Mouse (Mus musculus): ENCODE results near the gene Ostm1. TPM values are rescaled to one million over a fixed set of nuclear protein-coding genes. Genes with fewer than 3 reads are reported as not detected.
A peak's percentile ranks its signal among the peaks of the same experiment; 100 is the strongest.

Gene Ostm1
- polyA plus RNA-seq, 1 experiment from 2014 or later: 41.8 TPM

DNA sequence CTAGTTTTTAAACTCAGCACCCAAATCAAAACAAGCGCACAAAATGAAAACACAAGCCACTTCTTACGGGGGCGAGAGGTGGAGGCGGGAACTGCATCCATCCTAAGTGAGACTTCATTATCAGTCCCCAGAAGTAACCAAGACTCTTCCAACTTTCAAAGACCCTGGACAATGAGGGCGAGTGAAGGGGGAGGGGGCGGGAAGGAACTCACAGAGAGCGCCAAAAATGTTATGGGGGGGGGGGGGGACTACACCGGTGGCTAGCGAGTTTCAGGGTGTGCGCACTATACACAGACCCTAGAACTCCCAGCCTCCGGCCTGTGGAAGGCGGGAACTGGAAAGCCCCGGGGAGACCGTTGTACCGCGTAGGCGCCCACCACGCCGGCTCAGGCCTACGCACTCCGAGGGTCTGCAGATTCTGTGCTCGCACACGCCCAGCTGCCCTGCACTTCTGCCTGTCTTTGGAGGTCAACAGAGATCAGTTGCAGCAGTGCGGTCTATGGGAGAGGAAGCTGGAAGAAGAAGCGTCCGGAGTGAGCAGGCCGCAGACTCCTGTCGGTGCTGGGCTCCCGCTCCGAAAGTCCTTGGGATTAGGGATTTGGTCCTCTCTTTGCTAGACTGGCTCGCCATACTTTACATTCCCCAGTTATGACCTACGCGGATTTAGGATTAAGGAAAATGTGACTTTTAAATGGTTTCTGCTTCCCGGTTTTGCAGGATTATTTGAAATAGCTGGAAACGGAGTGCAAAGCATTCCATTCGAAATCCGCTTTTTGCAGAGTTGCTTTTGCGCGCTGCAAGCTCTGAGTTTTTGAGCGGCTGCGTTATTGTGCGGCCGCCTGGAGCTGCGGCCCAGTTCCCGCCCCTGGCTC is 1.7 kb upstream of the Ostm1 start:
- Histone ChIP-seq H3K9ac (no peak overlapping the region), H3K9me3 (ENCODE audit: control insufficient read depth, low read length) (peaks cover 5% of the 10 kb centered on the region; the same call in 1 of the 2 replicates), H3K4me3 (replicated peaks; ENCODE audit: low read length) (no peak overlapping the region; the same call in 1 of the 2 replicates), H3K36me3 (replicated peaks; ENCODE audit: control insufficient read depth, insufficient read depth) (no peaks in the 10 kb centered on the region), H3K27ac (no peak overlapping the region), H3K27me3 (ENCODE audit: control insufficient read depth, insufficient read depth, low read length) (peaks cover 99% of the 10 kb centered on the region), H3K4me1 (replicated peaks; ENCODE audit: control insufficient read depth, insufficient read depth, low read length) (peaks cover 17% of the 10 kb centered on the region), H3K4me2 (replicated peaks) (no peak overlapping the region)
- under 1% methylated on average over 43 of the region's 45 CpGs for WGBS
- ATAC-seq (ENCODE audit: low FRiP score): no peak
- DNase-seq (ENCODE audit: low spot score): peak; percentile 64

DNA sequence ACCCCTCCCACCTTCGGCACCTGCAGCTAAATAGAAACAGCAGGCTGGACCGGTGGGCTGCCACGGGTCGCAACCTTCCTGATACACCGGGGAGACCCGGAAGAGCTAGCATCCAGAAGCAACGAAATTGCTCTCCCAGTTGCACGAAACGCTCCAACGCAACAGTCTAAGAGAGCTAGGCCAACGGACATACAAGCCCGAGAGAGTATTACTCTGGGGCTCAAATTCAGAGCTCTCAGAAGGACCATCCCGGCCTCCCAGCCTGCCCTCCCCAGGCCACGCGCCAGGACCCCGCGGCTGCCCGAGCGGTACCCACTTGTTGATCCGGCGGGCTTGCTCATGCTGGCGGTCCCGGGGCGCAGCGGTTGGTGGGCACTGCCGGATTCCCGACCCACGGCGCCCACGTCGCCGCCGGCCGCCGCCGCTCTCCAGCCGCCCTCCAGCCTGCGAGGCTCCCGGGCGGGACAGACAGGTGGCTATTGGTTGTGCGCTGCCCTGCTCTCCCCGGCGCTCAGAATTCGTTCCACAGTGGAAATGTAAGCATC is 984 bp upstream of the Ostm1 start:
- peaks cover 17% of the 10 kb centered on the region for H3K4me1 ChIP-seq (replicated peaks; ENCODE audit: control insufficient read depth, insufficient read depth, low read length)
- under 1% methylated on average over 44 of the region's 44 CpGs for WGBS
- peak overlapping the region; percentile 35 for H3K4me2 ChIP-seq (replicated peaks)
- H3K4me3 ChIP-seq (replicated peaks; ENCODE audit: low read length): no peak overlapping the region; the same call in 1 of the 2 replicates
- DNase-seq (ENCODE audit: low spot score) (no peak), ATAC-seq (ENCODE audit: low FRiP score) (no peak)
- no peak overlapping the region for H3K27ac ChIP-seq
- no peak overlapping the region for H3K9ac ChIP-seq
- H3K9me3 ChIP-seq (ENCODE audit: control insufficient read depth, low read length): peaks cover 5% of the 10 kb centered on the region; the same call in 1 of the 2 replicates
- no peaks in the 10 kb centered on the region for H3K36me3 ChIP-seq (replicated peaks; ENCODE audit: control insufficient read depth, insufficient read depth)
- H3K27me3 ChIP-seq (ENCODE audit: control insufficient read depth, insufficient read depth, low read length): peaks cover 98% of the 10 kb centered on the region

DNA sequence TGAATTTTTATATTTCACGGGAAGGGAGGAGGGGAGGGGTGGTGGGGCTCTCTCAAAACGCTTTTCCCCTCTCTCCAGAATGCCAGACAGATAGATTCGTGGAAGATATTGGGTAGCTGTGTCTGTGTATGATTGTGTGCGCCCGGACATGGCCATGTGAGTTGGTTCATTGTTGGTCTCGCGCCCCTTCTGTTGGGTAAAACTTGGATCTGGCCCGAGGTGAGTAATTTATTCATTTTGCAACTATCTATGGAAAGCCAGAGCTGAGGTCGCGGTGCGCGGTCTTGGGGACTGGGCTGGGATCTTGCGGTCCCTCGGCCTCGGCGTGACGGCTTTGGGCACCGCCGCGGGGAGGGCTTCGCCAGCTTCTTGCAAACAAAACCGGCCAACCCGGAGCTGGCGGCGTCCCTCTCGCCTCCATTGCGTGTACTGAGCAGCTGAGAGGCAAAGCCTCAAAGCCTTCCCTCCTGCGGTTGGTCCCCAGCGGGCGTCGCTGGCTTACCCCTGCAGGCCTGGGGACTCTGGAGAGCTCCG is 347 bp downstream of the Ostm1 start:
- Histone ChIP-seq H3K4me3 (replicated peaks; ENCODE audit: low read length) (peak overlapping the region; percentile 14), H3K4me2 (replicated peaks) (peak overlapping the region; percentile 35), H3K36me3 (replicated peaks; ENCODE audit: control insufficient read depth, insufficient read depth) (no peaks in the 10 kb centered on the region), H3K27ac (no peak overlapping the region), H3K9me3 (ENCODE audit: control insufficient read depth, low read length) (peaks cover 5% of the 10 kb centered on the region; the same call in 1 of the 2 replicates), H3K27me3 (ENCODE audit: control insufficient read depth, insufficient read depth, low read length) (peaks cover 98% of the 10 kb centered on the region), H3K4me1 (replicated peaks; ENCODE audit: control insufficient read depth, insufficient read depth, low read length) (peaks cover 17% of the 10 kb centered on the region), H3K9ac (no peak overlapping the region)
- WGBS: 2% methylated on average over 31 of the region's 32 CpGs
- DNase-seq (ENCODE audit: low spot score): no peak
- no peak for ATAC-seq (ENCODE audit: low FRiP score)

DNA sequence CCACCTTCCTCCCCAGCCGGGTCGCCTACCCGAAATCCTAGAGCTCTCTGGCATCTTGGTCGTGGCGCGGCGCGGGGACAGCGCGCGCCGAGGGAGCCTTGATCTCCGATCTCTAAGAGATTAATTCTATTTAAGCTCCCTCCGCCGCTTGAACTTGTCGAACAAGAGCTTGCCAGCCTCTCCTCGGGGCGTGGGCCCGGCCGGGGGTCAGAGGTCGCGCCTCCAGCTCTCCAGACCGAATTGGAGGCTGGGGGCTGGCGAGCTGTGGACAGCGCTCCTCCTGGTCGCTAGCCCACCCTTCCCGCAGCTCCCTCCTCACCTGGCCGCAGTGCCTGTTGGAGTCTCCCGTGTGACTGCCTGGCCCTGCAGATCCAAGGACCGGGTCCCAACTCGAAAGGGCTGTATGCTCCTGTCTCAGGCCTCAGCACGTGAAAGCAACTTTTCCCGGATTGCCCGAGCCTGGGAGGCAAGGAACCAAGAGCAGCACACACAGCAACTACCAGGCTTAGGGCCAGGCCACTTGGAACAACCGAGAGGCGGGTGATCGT is 888 bp downstream of the Ostm1 start:
- Histone ChIP-seq H3K4me2 (replicated peaks) (peak overlapping the region; percentile 35), H3K36me3 (replicated peaks; ENCODE audit: control insufficient read depth, insufficient read depth) (no peaks in the 10 kb centered on the region), H3K27ac (no peak overlapping the region), H3K9ac (no peak overlapping the region), H3K4me3 (replicated peaks; ENCODE audit: low read length) (peak overlapping the region; percentile 14), H3K27me3 (ENCODE audit: control insufficient read depth, insufficient read depth, low read length) (peaks cover 98% of the 10 kb centered on the region), H3K9me3 (ENCODE audit: control insufficient read depth, low read length) (peaks cover 5% of the 10 kb centered on the region; the same call in 1 of the 2 replicates), H3K4me1 (replicated peaks; ENCODE audit: control insufficient read depth, insufficient read depth, low read length) (peaks cover 14% of the 10 kb centered on the region)
- no peak for DNase-seq (ENCODE audit: low spot score)
- ATAC-seq (ENCODE audit: low FRiP score): no peak
- WGBS: 1% methylated on average over 37 of the region's 37 CpGs

DNA sequence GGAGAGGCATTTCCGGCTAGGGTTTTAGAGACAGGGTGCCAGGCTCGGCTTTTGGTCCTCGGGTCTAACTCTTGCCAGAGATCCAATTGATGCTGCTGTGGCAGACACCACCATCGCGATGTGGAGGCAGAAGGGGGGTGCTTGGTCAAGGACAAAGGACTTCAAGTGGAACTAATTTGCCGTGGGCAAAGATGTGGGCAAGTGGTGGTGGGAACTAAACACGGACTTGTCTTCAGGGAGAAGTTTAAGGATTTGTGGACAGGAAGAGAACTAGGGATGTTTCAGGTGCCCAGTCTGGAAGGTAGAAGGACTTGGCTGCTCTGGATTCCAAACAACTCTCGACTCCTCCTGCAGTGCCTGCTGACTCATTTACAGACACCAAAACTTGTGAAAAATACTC is 1.5 kb downstream of the Ostm1 start:
- no peak overlapping the region for H3K4me3 ChIP-seq (replicated peaks; ENCODE audit: low read length)
- H3K27ac ChIP-seq: no peak overlapping the region
- no peak overlapping the region for H3K9ac ChIP-seq
- no peak overlapping the region for H3K4me2 ChIP-seq (replicated peaks)
- no peaks in the 10 kb centered on the region for H3K36me3 ChIP-seq (replicated peaks; ENCODE audit: control insufficient read depth, insufficient read depth)
- ATAC-seq (ENCODE audit: low FRiP score): no peak
- peaks cover 5% of the 10 kb centered on the region; the same call in 1 of the 2 replicates for H3K9me3 ChIP-seq (ENCODE audit: control insufficient read depth, low read length)
- H3K27me3 ChIP-seq (ENCODE audit: control insufficient read depth, insufficient read depth, low read length): peaks cover 98% of the 10 kb centered on the region
- 2% methylated on average over 8 of the region's 8 CpGs for WGBS
- peaks cover 10% of the 10 kb centered on the region; the same call in 1 of the 2 replicates for H3K4me1 ChIP-seq (replicated peaks; ENCODE audit: control insufficient read depth, insufficient read depth, low read length)
- DNase-seq (ENCODE audit: low spot score): no peak

- Histone ChIP-seq H3K9me3 (ENCODE audit: control insufficient read depth, low read length) (peaks cover 5% of the 10 kb centered on the region; the same call in 1 of the 2 replicates), H3K27ac (no peak overlapping the region), H3K4me1 (replicated peaks; ENCODE audit: control insufficient read depth, insufficient read depth, low read length) (peaks cover 10% of the 10 kb centered on the region; the same call in 1 of the 2 replicates), H3K27me3 (ENCODE audit: control insufficient read depth, insufficient read depth, low read length) (peaks cover 98% of the 10 kb centered on the region), H3K9ac (no peak overlapping the region), H3K4me2 (replicated peaks) (no peak overlapping the region), H3K36me3 (replicated peaks; ENCODE audit: control insufficient read depth, insufficient read depth) (no peaks in the 10 kb centered on the region), H3K4me3 (replicated peaks; ENCODE audit: low read length) (no peak overlapping the region)
- DNase-seq (ENCODE audit: low spot score): no peak
- no peak for ATAC-seq (ENCODE audit: low FRiP score)
- 3% methylated on average over 22 of the region's 22 CpGs for WGBS
Observed at GRCm38 (mm10) chr10:42585596-42586305, 2.1 kb downstream of the Ostm1 start.

GRCm38 (mm10) chr10:42587961-42588750 is 4.5 kb downstream of the Ostm1 start:
- Histone ChIP-seq H3K27me3 (ENCODE audit: control insufficient read depth, insufficient read depth, low read length) (peaks cover 99% of the 10 kb centered on the region), H3K27ac (no peak overlapping the region), H3K36me3 (replicated peaks; ENCODE audit: control insufficient read depth, insufficient read depth) (no peaks in the 10 kb centered on the region), H3K4me1 (replicated peaks; ENCODE audit: control insufficient read depth, insufficient read depth, low read length) (peaks cover 10% of the 10 kb centered on the region; the same call in 1 of the 2 replicates), H3K4me3 (replicated peaks; ENCODE audit: low read length) (no peak overlapping the region), H3K9ac (no peak overlapping the region), H3K4me2 (replicated peaks) (no peak overlapping the region), H3K9me3 (ENCODE audit: control insufficient read depth, low read length) (peaks cover 5% of the 10 kb centered on the region; the same call in 1 of the 2 replicates)
- DNase-seq (ENCODE audit: low spot score) (no peak), ATAC-seq (ENCODE audit: low FRiP score) (no peak)
- 1% methylated on average over 8 of the region's 8 CpGs for WGBS

DNA sequence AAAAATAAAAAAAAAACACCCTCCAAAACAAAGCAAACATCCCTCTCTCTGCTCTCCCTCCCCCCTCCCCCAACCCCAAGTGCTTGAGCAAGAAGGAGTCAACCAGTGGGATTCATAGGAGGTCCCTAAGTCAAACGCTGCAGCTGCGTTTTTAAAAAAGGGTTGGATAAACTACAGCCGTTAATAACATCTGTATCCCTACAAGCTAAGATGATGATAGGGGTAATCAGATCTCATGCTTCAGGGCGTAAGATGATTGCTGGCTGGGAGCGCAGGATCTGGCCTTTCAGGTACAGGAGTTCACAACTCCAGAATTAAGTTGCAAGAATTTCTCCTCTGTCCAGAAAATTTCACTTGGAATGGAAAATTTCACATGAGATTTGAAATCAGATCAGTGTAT is 5.9 kb downstream of the Ostm1 start:
- H3K27me3 ChIP-seq (ENCODE audit: control insufficient read depth, insufficient read depth, low read length): peaks cover 99% of the 10 kb centered on the region
- peaks cover 5% of the 10 kb centered on the region; the same call in 1 of the 2 replicates for H3K9me3 ChIP-seq (ENCODE audit: control insufficient read depth, low read length)
- H3K9ac ChIP-seq: no peak overlapping the region
- no peak for ATAC-seq (ENCODE audit: low FRiP score)
- 2% methylated on average over 5 of the region's 5 CpGs for WGBS
- no peak overlapping the region for H3K4me3 ChIP-seq (replicated peaks; ENCODE audit: low read length)
- H3K4me2 ChIP-seq (replicated peaks): no peak overlapping the region
- peaks cover under 1% of the 10 kb centered on the region; the same call in 1 of the 2 replicates for H3K4me1 ChIP-seq (replicated peaks; ENCODE audit: control insufficient read depth, insufficient read depth, low read length)
- no peaks in the 10 kb centered on the region for H3K36me3 ChIP-seq (replicated peaks; ENCODE audit: control insufficient read depth, insufficient read depth)
- no peak for DNase-seq (ENCODE audit: low spot score)
- no peak overlapping the region for H3K27ac ChIP-seq
